Mouse (Mus musculus) kidney, adult 2 months (tissue): ENCODE data around the gene Timm50. TPM values are rescaled to one million over a fixed set of nuclear protein-coding genes. Genes with fewer than 3 reads are reported as not detected.

ENCODE experiments used
- DNase-seq: peaks from one replicate; pipeline ENCODE4 v3.0.0; 2021
- H3K27ac ChIP-seq: fragments of 200-500 bp; 2 replicates; pipeline ENCODE4 v1.5.1; 2012; ENCODE audit warnings: low read depth, low read length, control low read depth, inconsistent platforms; ENCODE audit not compliant: insufficient read depth
- H3K27me3 ChIP-seq: fragments of 200-500 bp; replicated peaks from 2 replicates; pipeline ENCODE4 v1.6.1; 2012; ENCODE audit warnings: mild to moderate bottlenecking, moderate library complexity, low read length, inconsistent platforms; ENCODE audit not compliant: control insufficient read depth, insufficient read depth
- H3K36me3 ChIP-seq: fragments of 200-500 bp; 2 replicates; pipeline ENCODE4 v1.6.1; 2012; ENCODE audit warnings: mild to moderate bottlenecking, moderate library complexity, low read length, inconsistent platforms; ENCODE audit not compliant: control insufficient read depth, insufficient read depth
- H3K4me1 ChIP-seq: fragments of 200-500 bp; 2 replicates; pipeline ENCODE4 v1.6.1; 2011; ENCODE audit warnings: low read length; ENCODE audit not compliant: control insufficient read depth, insufficient read depth
- H3K4me3 ChIP-seq: fragments of 200-500 bp; 2 replicates; pipeline ENCODE4 v1.5.1; 2011; ENCODE audit warnings: mild to moderate bottlenecking, low read depth, low read length, control low read depth; ENCODE audit not compliant: insufficient read depth
- CTCF ChIP-seq: fragments of 200-500 bp; conservative IDR thresholded peaks from 2 replicates; pipeline ENCODE4 v1.5.1; 2011; ENCODE audit warnings: low read depth, mild to moderate bottlenecking, control low read depth, low read length, moderate library complexity, mixed read lengths; ENCODE audit not compliant: insufficient read depth, insufficient read length
- POLR2A ChIP-seq: fragments of 200-500 bp; IDR thresholded peaks from one replicate; pipeline ENCODE4 v1.6.1; 2011; ENCODE audit warnings: low read depth, low read length, control low read depth
- WGBS: fragments of 180-500 bp; shearing (Covaris S2); methylation state at CpG from one replicate; pipeline ENCODE4 v1.1.7; 2018; 5-methylcytosine and 5-hydroxymethylcytosine counted together
- polyA plus RNA-seq: library from polyadenylated mRNA; depleted of rRNA; stranded (reverse); fragments of >200 nt; gene quantifications from 2 replicates; pipeline ENCODE4 v1.2.3, GENCODE M21; 2012

Timm50 gene
- polyA plus RNA-seq, 1 experiment, result 99.0 TPM

DNA sequence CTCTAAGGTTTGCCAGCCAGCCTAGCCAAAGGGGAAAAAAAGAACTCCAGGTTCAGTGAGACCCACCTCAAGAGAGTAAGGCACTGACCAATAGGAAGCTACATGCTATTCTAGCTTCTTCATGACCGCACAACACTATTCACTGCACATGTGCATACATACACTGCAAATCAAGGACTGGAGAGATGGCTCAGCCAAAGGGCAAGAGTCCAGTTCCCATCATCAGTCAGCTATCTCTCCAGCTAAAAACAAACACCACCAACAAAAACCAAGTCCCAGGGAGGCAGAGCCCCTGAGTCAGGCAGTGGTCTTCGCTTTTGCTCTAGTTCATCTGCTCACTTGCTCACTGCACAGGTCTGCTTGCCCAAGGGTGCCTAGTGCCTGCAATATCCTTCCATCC is 16.4 kb upstream of the Timm50 start:
- WGBS, result 95% methylated on average over 2 of the region's 2 CpGs
- no peak for DNase-seq
- H3K27me3 ChIP-seq, result no peaks in the 10 kb centered on the region

DNA sequence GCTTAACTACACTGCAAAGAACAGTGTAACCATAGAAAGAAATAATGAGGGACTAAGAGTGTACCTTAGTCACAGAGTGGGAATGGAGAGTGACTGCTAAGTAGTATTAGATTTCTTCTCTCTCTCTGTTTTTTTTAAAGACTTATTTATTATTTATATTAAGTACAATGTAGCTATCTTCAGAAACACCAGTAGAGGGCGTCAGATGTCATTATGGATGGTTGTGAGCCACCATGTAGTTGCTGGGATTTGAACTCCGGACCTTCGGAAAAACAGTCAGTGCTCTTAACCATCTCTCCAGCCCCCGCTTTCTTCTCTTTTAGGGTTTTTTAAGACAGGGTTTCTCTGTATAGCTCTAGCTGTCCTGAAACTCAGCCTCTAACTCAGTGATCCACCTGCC is 14.6 kb upstream of the Timm50 start:
- WGBS, result 83% methylated on average over 4 of the region's 4 CpGs
- DNase-seq, result no peak
- TF ChIP-seq CTCF, result no peak
- no peak for TF ChIP-seq POLR2A

More for the DNA sequence above, 16.4 kb upstream of the Timm50 start:
- H3K36me3 ChIP-seq, result peaks cover 8% of the 10 kb centered on the region
- TF ChIP-seq POLR2A, result no peak
- no peak for TF ChIP-seq CTCF
- no peaks in the 10 kb centered on the region for H3K4me1 ChIP-seq
- no peak overlapping the region for H3K4me3 ChIP-seq
- H3K27ac ChIP-seq, result no peak overlapping the region

DNA sequence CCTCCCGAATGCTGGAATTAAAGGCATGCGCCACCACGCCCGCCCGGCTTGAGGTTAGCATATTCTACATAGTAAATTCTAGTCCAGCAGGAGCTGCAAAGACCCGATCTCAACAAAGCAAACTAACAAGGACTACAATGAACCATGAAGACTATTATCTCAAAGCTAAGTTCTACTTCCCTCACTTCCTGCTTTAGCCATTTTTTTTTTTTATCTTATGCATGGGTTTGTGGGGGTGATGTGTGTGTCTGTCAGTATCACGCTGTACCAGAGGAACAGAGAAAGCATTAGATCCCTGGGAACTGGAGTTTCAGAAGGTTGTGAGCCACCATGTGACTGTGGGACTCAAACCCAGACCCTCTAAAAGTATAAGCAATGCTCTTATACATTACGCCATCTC is 13.4 kb upstream of the Timm50 start:
- Histone ChIP-seq H3K36me3 (peaks cover 6% of the 10 kb centered on the region), H3K27ac (no peak overlapping the region), H3K4me1 (no peaks in the 10 kb centered on the region), H3K27me3 (no peaks in the 10 kb centered on the region), H3K4me3 (no peak overlapping the region)
- DNase-seq, result no peak
- WGBS, result 96% methylated on average over 8 of the region's 8 CpGs
- no peak for TF ChIP-seq POLR2A
- TF ChIP-seq CTCF, result no peak

More for the DNA sequence above, 14.6 kb upstream of the Timm50 start:
- H3K36me3 ChIP-seq, result peaks cover 8% of the 10 kb centered on the region
- no peaks in the 10 kb centered on the region for H3K27me3 ChIP-seq
- no peak overlapping the region for H3K27ac ChIP-seq
- H3K4me3 ChIP-seq, result no peak overlapping the region
- H3K4me1 ChIP-seq, result no peaks in the 10 kb centered on the region

DNA sequence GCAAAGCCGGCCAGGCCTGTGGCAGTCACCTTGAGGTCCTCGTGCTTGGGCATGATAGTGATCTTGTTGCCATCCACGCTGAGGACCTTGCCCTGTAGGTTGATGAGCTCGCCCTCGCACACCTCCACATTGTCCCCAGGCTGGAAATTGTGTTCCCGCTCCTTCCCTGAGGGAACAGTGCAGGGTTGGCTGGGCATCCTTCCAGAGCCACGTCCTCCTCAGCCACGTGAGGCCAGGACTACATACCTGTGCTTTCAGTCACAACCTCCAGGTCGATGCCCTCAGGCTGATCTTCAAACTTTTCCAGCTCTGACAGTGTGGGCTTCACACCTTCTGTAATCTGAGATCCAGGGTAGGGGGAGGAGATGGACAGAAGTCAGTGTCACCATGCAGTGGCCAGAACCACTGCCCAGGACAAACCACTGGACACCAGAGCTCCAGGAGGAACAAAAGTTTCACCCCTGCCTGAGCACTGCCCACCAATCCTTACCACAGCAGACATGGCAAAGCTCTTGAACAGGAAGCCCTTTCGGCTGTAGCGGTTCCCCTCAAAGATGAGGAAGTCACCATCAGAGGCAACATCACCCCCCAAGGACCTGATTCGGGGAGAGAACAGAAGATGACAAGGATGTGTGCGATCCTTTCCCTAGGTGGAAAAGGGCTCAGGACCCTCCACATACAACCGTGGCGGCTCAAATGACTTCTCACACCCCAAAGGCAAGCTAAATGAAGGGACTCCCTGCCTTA is 10.3 kb upstream of the Timm50 start:
- Histone ChIP-seq H3K27me3 (no peaks in the 10 kb centered on the region), H3K4me1 (no peaks in the 10 kb centered on the region), H3K4me3 (no peak overlapping the region), H3K36me3 (peaks cover 6% of the 10 kb centered on the region; the same call in 1 of the 2 replicates), H3K27ac (no peak overlapping the region)
- no peak for TF ChIP-seq POLR2A
- no peak for TF ChIP-seq CTCF
- DNase-seq, result peak; percentile 57
- 67% methylated on average over 15 of the region's 15 CpGs for WGBS

- no peak for DNase-seq
- Histone ChIP-seq H3K27me3 (no peaks in the 10 kb centered on the region), H3K27ac (no peak overlapping the region), H3K4me3 (no peak overlapping the region), H3K4me1 (no peaks in the 10 kb centered on the region), H3K36me3 (peaks cover 5% of the 10 kb centered on the region; the same call in 1 of the 2 replicates)
- 89% methylated on average over 17 of the region's 17 CpGs for WGBS
- no peak for TF ChIP-seq POLR2A
- TF ChIP-seq CTCF, result no peak
Observed at GRCm38 (mm10) chr7:28318714-28319113, 6.8 kb upstream of the Timm50 start.

GRCm38 (mm10) chr7:28318036-28318435 is 6.2 kb upstream of the Timm50 start:
- H3K27ac ChIP-seq, result no peak overlapping the region
- 86% methylated on average over 3 of the region's 3 CpGs for WGBS
- no peak for DNase-seq
- TF ChIP-seq POLR2A (no peak), CTCF (no peak)
- peaks cover 3% of the 10 kb centered on the region; the same call in 1 of the 2 replicates for H3K36me3 ChIP-seq
- no peak overlapping the region for H3K4me3 ChIP-seq
- no peaks in the 10 kb centered on the region for H3K4me1 ChIP-seq
- H3K27me3 ChIP-seq, result no peaks in the 10 kb centered on the region

- no peak for TF ChIP-seq POLR2A
- TF ChIP-seq CTCF, result no peak
- Histone ChIP-seq H3K4me3 (peak overlapping the region; percentile 73), H3K27me3 (no peaks in the 10 kb centered on the region), H3K36me3 (0 out of 2 replicates have a peak, but pooled peaks cover 2% of the 10 kb centered on the region), H3K27ac (no peak overlapping the region), H3K4me1 (peaks cover 4% of the 10 kb centered on the region; the same call in 1 of the 2 replicates)
- DNase-seq, result peak; percentile 18
- 4% methylated on average over 35 of the region's 35 CpGs for WGBS
Observed at GRCm38 (mm10) chr7:28311151-28311925, 534 bp downstream of the Timm50 start.
